Mouse (Mus musculus) liver, postnatal 0 days (tissue): ENCODE measurements around the gene Khdrbs2.

Experiments used
- CTCF ChIP-seq: sonication (generic); IDR thresholded peaks from 2 replicates; pipeline ENCODE4 v1.5.1; 2016; ENCODE audit warnings: antibody characterized with exemption, low read depth
- EP300 ChIP-seq: IDR thresholded peaks from 2 replicates; pipeline ENCODE4 v1.6.1; 2016; ENCODE audit warnings: antibody characterized with exemption, low read depth, mild to moderate bottlenecking

DNA sequence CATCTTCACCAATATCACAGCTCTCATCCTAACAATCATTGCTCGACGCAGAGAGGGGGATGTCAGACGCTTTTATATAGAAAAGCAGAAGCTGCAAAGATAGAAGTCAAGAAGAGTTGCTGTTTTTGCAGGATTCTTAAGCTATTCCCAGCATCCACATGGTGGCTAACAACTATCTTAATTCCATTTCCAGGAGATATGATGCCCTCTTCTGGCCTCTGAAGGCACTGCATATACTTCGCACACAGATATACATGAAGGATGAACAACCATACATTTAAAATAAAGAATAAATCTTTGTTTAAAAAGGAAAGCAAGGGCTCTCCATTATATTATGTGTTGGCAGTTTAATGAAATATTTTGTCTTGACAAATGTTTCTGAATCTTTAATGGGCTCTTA lies 527.6 kb downstream of the Khdrbs2 start:
- no peak for TF ChIP-seq CTCF
- TF ChIP-seq EP300 = no peak
